ENCODE assay signal across 8 mouse cellular contexts in the genomic region with DNA sequence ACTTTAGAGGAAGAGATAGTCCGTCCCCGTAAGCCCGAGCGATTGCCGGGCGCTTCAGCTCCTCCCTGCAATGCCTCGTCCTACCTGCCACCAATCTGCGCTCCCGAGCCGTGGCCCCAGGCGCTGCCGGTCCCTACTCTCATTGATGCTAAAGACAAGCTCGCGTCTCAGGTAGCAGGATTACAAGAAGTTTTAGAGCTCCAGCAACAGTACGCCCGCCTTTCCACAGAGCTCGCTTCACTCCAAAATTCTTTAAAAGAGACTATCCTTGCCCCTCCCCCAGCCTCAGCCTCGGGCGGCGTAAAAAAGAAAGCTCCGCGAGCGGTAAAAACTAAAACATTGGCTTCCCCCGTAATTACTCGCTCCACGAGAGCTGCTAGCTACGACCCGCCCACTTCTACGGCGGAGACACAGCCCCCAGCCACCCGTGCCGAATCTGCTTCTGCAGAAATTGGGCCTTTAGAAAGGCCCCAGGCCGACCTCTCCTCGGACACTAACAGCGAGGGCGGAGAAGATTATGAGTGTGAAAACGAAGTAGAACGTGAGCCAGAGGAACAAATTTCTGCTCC. TPM values are rescaled to one million over a fixed set of nuclear protein-coding genes. Genes with fewer than 3 reads are reported as not detected.
DNase-seq lines count a peak whose midpoint lies in the region; ATAC-seq and TF ChIP-seq lines count a peak whose summit lies in the region.

No protein-coding gene starts in this region.

- no peak for ATAC-seq in erythroid progenitor cell, adult 5-6 weeks (replicated peaks; ENCODE audit: low FRiP score, poor library complexity, severe bottlenecking)

- no peak overlapping the region for H3K27ac ChIP-seq in cortical plate, adult 2 months (ENCODE audit: insufficient read depth, low read length)

- DNase-seq in adrenal gland, adult 18-20 months (ENCODE audit: low spot score in 2 of 2) = peak; percentile 44 to 52
- DNase-seq in gastrocnemius, postnatal 14 days = peak; percentile 59
- DNase-seq in induced T-regulatory cell, adult 2 months (ENCODE audit: low read depth) = peak; percentile 75
- DNase-seq in left cerebral cortex, postnatal 36 days (ENCODE audit: low spot score in 2 of 2) = peak; percentile 21 to 23
- peak; percentile 72 for DNase-seq in mesoderm, embryonic 11.5 days (ENCODE audit: low read depth, low spot score)
- DNase-seq in right cerebral cortex, postnatal 25 days = peak; percentile 22

- TF ChIP-seq CTCF in cortical plate, adult 2 months (IDR thresholded peaks at IDR 0.05; ENCODE audit: extremely low read depth, insufficient read depth, low read length) = no peak

- peak overlapping the region; percentile 47 for H3K4me3 ChIP-seq in cortical plate, adult 2 months (ENCODE audit: insufficient read depth, low read length)

- H3K4me1 ChIP-seq in cortical plate, adult 2 months (ENCODE audit: control insufficient read depth, insufficient read depth, low read length) = no peaks in the 10 kb centered on the region

- TF ChIP-seq POLR2A in cortical plate, adult 2 months (IDR thresholded peaks at IDR 0.05; ENCODE audit: extremely low read depth, insufficient read depth, low read length) = no peak

- intact Hi-C loops in gastrocnemius, postnatal 14 days (cut with DNase I; ENCODE audit: low total_unique reads) = no loop called here
- intact Hi-C loops in left cerebral cortex, postnatal 36 days (cut with DNase I) = no loop called here

RNA-seq across cellular contexts. Expression of gene Gm4559, which starts 9.9 kb away (rescaled TPM):
- not detected for total RNA-seq in adrenal gland, adult 18-20 months (2021)
- polyA plus RNA-seq in cortical plate, adult 2 months (2012; rRNA removed) = not detected in 2 replicates
- total RNA-seq in gastrocnemius, postnatal 14 days (2021) = not detected
- not detected for total RNA-seq in left cerebral cortex, postnatal 36 days (2021)
- total RNA-seq in erythroid progenitor cell, adult 5-6 weeks (2015; ENCODE audit: low replicate concordance) = not detected in 2 replicates
- total RNA-seq in erythroid progenitor cell, adult 5-6 weeks (2017; ENCODE audit: low replicate concordance) = not detected in 2 replicates

RNA-seq across cellular contexts. Expression of gene Krtap5-1, which starts 12.8 kb away (rescaled TPM):
- total RNA-seq in adrenal gland, adult 18-20 months (2021) = not detected
- polyA plus RNA-seq in cortical plate, adult 2 months (2012; rRNA removed) = not detected in 2 replicates
- not detected for total RNA-seq in gastrocnemius, postnatal 14 days (2021)
- not detected for total RNA-seq in left cerebral cortex, postnatal 36 days (2021)
- not detected in 2 replicates for total RNA-seq in erythroid progenitor cell, adult 5-6 weeks (2015; ENCODE audit: low replicate concordance)
- total RNA-seq in erythroid progenitor cell, adult 5-6 weeks (2017; ENCODE audit: low replicate concordance) = not detected in 2 replicates

RNA-seq across cellular contexts. Expression of gene Krtap5-4, which starts 19.2 kb away (rescaled TPM):
- not detected for total RNA-seq in adrenal gland, adult 18-20 months (2021)
- not detected in 2 replicates for polyA plus RNA-seq in cortical plate, adult 2 months (2012; rRNA removed)
- total RNA-seq in gastrocnemius, postnatal 14 days (2021) = not detected
- not detected for total RNA-seq in left cerebral cortex, postnatal 36 days (2021)
- total RNA-seq in erythroid progenitor cell, adult 5-6 weeks (2015; ENCODE audit: low replicate concordance) = not detected in 2 replicates
- total RNA-seq in erythroid progenitor cell, adult 5-6 weeks (2017; ENCODE audit: low replicate concordance) = not detected in 2 replicates

RNA-seq across cellular contexts. Expression of gene Gm2431, which starts 26.0 kb away (rescaled TPM):
- not detected for total RNA-seq in adrenal gland, adult 18-20 months (2021)
- not detected in 2 replicates for polyA plus RNA-seq in cortical plate, adult 2 months (2012; rRNA removed)
- total RNA-seq in gastrocnemius, postnatal 14 days (2021) = not detected
- total RNA-seq in left cerebral cortex, postnatal 36 days (2021) = not detected
- total RNA-seq in erythroid progenitor cell, adult 5-6 weeks (2015; ENCODE audit: low replicate concordance) = not detected in 2 replicates
- total RNA-seq in erythroid progenitor cell, adult 5-6 weeks (2017; ENCODE audit: low replicate concordance) = not detected in 2 replicates

RNA-seq across cellular contexts. Expression of gene Gm40460, which starts 43.2 kb away (rescaled TPM):
- total RNA-seq in adrenal gland, adult 18-20 months (2021) = not detected
- polyA plus RNA-seq in cortical plate, adult 2 months (2012; rRNA removed) = not detected in 2 replicates
- total RNA-seq in gastrocnemius, postnatal 14 days (2021) = not detected
- total RNA-seq in left cerebral cortex, postnatal 36 days (2021) = not detected
- not detected in 2 replicates for total RNA-seq in erythroid progenitor cell, adult 5-6 weeks (2015; ENCODE audit: low replicate concordance)
- not detected in 2 replicates for total RNA-seq in erythroid progenitor cell, adult 5-6 weeks (2017; ENCODE audit: low replicate concordance)

Comparison
In these comparisons a context has a peak if more than half of its experiments do, and no peak if none do; other contexts are left out.
1. DNase-seq: peak in every context shown above with its lines; median percentile 75 in induced T-regulatory cell, adult 2 months; 72 in mesoderm, embryonic 11.5 days; 59 in gastrocnemius, postnatal 14 days; 48 in adrenal gland, adult 18-20 months; 22 in left cerebral cortex, postnatal 36 days; 22 in right cerebral cortex, postnatal 25 days.